8 mouse cellular contexts compared by ENCODE assay signal in genomic region chr7:143053961-143054611, GRCm38 (mm10). TPM values are rescaled to one million over a fixed set of nuclear protein-coding genes. Genes with fewer than 3 reads are reported as not detected.
DNase-seq lines count a peak whose midpoint lies in the region; ATAC-seq and TF ChIP-seq lines count a peak whose summit lies in the region.

No protein-coding gene starts in this region.

- TF ChIP-seq POLR2A in bone marrow macrophage, adult 2 months (IDR thresholded peaks at IDR 0.05; ENCODE audit: borderline replicate concordance, low read depth, low read length), result no peak

- H3K27ac ChIP-seq in heart, embryonic 12.5 days (ENCODE audit: poor library complexity, severe bottlenecking), result peak overlapping the region; percentile 96
- peak overlapping the region; percentile 9; the same call in 1 of the 2 replicates for H3K27ac ChIP-seq in bone marrow macrophage, adult 2 months (ENCODE audit: insufficient read depth, low read depth, low read length)
- peak overlapping the region; percentile 86; the same call in 1 of the 2 replicates for H3K27ac ChIP-seq in hindbrain, embryonic 15.5 days (replicated peaks)
- peak overlapping the region; percentile 96 for H3K27ac ChIP-seq in midbrain, embryonic 10.5 days (replicated peaks)

- H3K9ac ChIP-seq in heart, embryonic 12.5 days, result peak overlapping the region; percentile 97
- H3K9ac ChIP-seq in hindbrain, embryonic 15.5 days, result peak overlapping the region; percentile 95

- H3K4me2 ChIP-seq in heart, embryonic 12.5 days, result peak overlapping the region; percentile 95
- peak overlapping the region; percentile 71 for H3K4me2 ChIP-seq in hindbrain, embryonic 15.5 days

- WGBS in heart, embryonic 12.5 days, result 21% methylated on average over 11 of the region's 11 CpGs
- WGBS in hindbrain, embryonic 15.5 days, result 59% methylated on average over 11 of the region's 11 CpGs
- 76% methylated on average over 11 of the region's 11 CpGs for WGBS in midbrain, embryonic 10.5 days

- ATAC-seq in heart, embryonic 12.5 days (ENCODE audit: insufficient number of reproducible peaks, low FRiP score), result no peak
- peak; percentile 46; the same call in 1 of the 2 replicates for ATAC-seq in hindbrain, embryonic 15.5 days (ENCODE audit: low FRiP score, low read depth)

- no peak for TF ChIP-seq CTCF in bone marrow macrophage, adult 2 months (IDR thresholded peaks at IDR 0.05; ENCODE audit: low read depth, low read length)

- H3K27me3 ChIP-seq in heart, embryonic 12.5 days (replicated peaks), result no peaks in the 10 kb centered on the region
- no peaks in the 10 kb centered on the region for H3K27me3 ChIP-seq in hindbrain, embryonic 15.5 days
- no peaks in the 10 kb centered on the region for H3K27me3 ChIP-seq in midbrain, embryonic 10.5 days (ENCODE audit: low read depth, poor library complexity, severe bottlenecking)

- H3K36me3 ChIP-seq in heart, embryonic 12.5 days, result peaks cover 18% of the 10 kb centered on the region; the same call in 1 of the 2 replicates
- H3K36me3 ChIP-seq in hindbrain, embryonic 15.5 days, result no peaks in the 10 kb centered on the region
- H3K36me3 ChIP-seq in midbrain, embryonic 10.5 days, result peaks cover 41% of the 10 kb centered on the region

- DNase-seq in heart, postnatal 25 days (ENCODE audit: low spot score), result no peak
- no peak for DNase-seq in midbrain, embryonic 10.5 days (ENCODE audit: low spot score)
- DNase-seq in retina, embryonic 14.5 days (ENCODE audit: low spot score), result no peak
- no peak for DNase-seq in T-cell, adult 2 months (ENCODE audit: low spot score)
- DNase-seq in urinary bladder, adult 2 months (ENCODE audit: low spot score), result no peak

- H3K4me3 ChIP-seq in heart, embryonic 12.5 days, result peak overlapping the region; percentile 83
- peak overlapping the region; percentile 63 for H3K4me3 ChIP-seq in bone marrow macrophage, adult 2 months (ENCODE audit: insufficient read depth, low read length)
- peak overlapping the region; percentile 90 for H3K4me3 ChIP-seq in hindbrain, embryonic 15.5 days
- H3K4me3 ChIP-seq in midbrain, embryonic 10.5 days, result peak overlapping the region; percentile 95

- no peaks in the 10 kb centered on the region for H3K9me3 ChIP-seq in heart, embryonic 12.5 days (replicated peaks)
- no peaks in the 10 kb centered on the region for H3K9me3 ChIP-seq in hindbrain, embryonic 15.5 days
- H3K9me3 ChIP-seq in midbrain, embryonic 10.5 days (replicated peaks), result no peaks in the 10 kb centered on the region

- peaks cover 77% of the 10 kb centered on the region for H3K4me1 ChIP-seq in heart, embryonic 12.5 days (replicated peaks)
- H3K4me1 ChIP-seq in bone marrow macrophage, adult 2 months (ENCODE audit: control insufficient read depth, insufficient read depth, low read length), result peaks cover 55% of the 10 kb centered on the region
- H3K4me1 ChIP-seq in hindbrain, embryonic 15.5 days (replicated peaks), result peaks cover 65% of the 10 kb centered on the region
- peaks cover 43% of the 10 kb centered on the region for H3K4me1 ChIP-seq in midbrain, embryonic 10.5 days

- intact Hi-C loops in heart, postnatal 25 days (cut with DNase I), result loop anchor here (1.0 kb wide), 1 partner anchor 46 kb away; no protein-coding TSS in a partner anchor

RNA-seq across cellular contexts. Expression of gene Cd81, which starts 1.5 kb away (rescaled TPM):
- 701 and 712 TPM in 2 replicates for polyA plus RNA-seq in heart, embryonic 12.5 days (2016; fragmentation: Nextera tagmentation; extraction: Ambion mirVana)
- 100 to 1,000 TPM; 424 to 455 TPM for total RNA-seq in heart, postnatal 25 days (2021)
- 314 and 321 TPM in 2 replicates for polyA plus RNA-seq in bone marrow macrophage, adult 2 months (2012; ENCODE audit: insufficient read depth, insufficient read length, missing spikeins)
- 439 and 445 TPM in 2 replicates for polyA plus RNA-seq in hindbrain, embryonic 15.5 days (2015; fragmentation: Nextera tagmentation; extraction: Ambion mirVana)
- 267 and 279 TPM in 2 replicates for polyA plus RNA-seq in midbrain, embryonic 10.5 days (2016; fragmentation: Nextera tagmentation; extraction: Ambion mirVana)
- 591 and 684 TPM in 2 replicates for polyA plus RNA-seq in urinary bladder, adult 2 months (2012; rRNA removed)

RNA-seq across cellular contexts. Expression of gene Tssc4, which starts 15.0 kb away (rescaled TPM):
- 57.1 and 61.7 TPM in 2 replicates for polyA plus RNA-seq in heart, embryonic 12.5 days (2016; fragmentation: Nextera tagmentation; extraction: Ambion mirVana)
- 10 to 100 TPM; 13.8 to 19.6 TPM for total RNA-seq in heart, postnatal 25 days (2021)
- polyA plus RNA-seq in bone marrow macrophage, adult 2 months (2012; ENCODE audit: insufficient read depth, insufficient read length, missing spikeins), result 17.5 and 23.0 TPM in 2 replicates
- 94.1 and 99.2 TPM in 2 replicates for polyA plus RNA-seq in hindbrain, embryonic 15.5 days (2015; fragmentation: Nextera tagmentation; extraction: Ambion mirVana)
- polyA plus RNA-seq in midbrain, embryonic 10.5 days (2016; fragmentation: Nextera tagmentation; extraction: Ambion mirVana), result 136 and 142 TPM in 2 replicates
- 44.7 and 57.5 TPM in 2 replicates for polyA plus RNA-seq in urinary bladder, adult 2 months (2012; rRNA removed)

RNA-seq across cellular contexts. Expression of gene Trpm5, which starts 40.4 kb away (rescaled TPM):
- 3.8 and 4.3 TPM in 2 replicates for polyA plus RNA-seq in heart, embryonic 12.5 days (2016; fragmentation: Nextera tagmentation; extraction: Ambion mirVana)
- not detected for total RNA-seq in heart, postnatal 25 days (2021)
- polyA plus RNA-seq in bone marrow macrophage, adult 2 months (2012; ENCODE audit: insufficient read depth, insufficient read length, missing spikeins), result not detected in 2 replicates
- 1.8 and 2.7 TPM in 2 replicates for polyA plus RNA-seq in hindbrain, embryonic 15.5 days (2015; fragmentation: Nextera tagmentation; extraction: Ambion mirVana)
- 0.62 and 0.93 TPM in 2 replicates for polyA plus RNA-seq in midbrain, embryonic 10.5 days (2016; fragmentation: Nextera tagmentation; extraction: Ambion mirVana)
- 0.21 and 0.29 TPM in 2 replicates for polyA plus RNA-seq in urinary bladder, adult 2 months (2012; rRNA removed)

RNA-seq across cellular contexts. Expression of gene Tspan32, which starts 49.2 kb away (rescaled TPM):
- 7.0 and 7.7 TPM in 2 replicates for polyA plus RNA-seq in heart, embryonic 12.5 days (2016; fragmentation: Nextera tagmentation; extraction: Ambion mirVana)
- total RNA-seq in heart, postnatal 25 days (2021), result 1 to 10 TPM in 1 of 2 experiments, under 1 TPM in 1; 0.34 to 1.5 TPM
- polyA plus RNA-seq in bone marrow macrophage, adult 2 months (2012; ENCODE audit: insufficient read depth, insufficient read length, missing spikeins), result 23.9 and 25.7 TPM in 2 replicates
- polyA plus RNA-seq in hindbrain, embryonic 15.5 days (2015; fragmentation: Nextera tagmentation; extraction: Ambion mirVana), result 0.31 and 1.00 TPM in 2 replicates
- 4.7 and 6.0 TPM in 2 replicates for polyA plus RNA-seq in midbrain, embryonic 10.5 days (2016; fragmentation: Nextera tagmentation; extraction: Ambion mirVana)
- 1.9 and 2.8 TPM in 2 replicates for polyA plus RNA-seq in urinary bladder, adult 2 months (2012; rRNA removed)

RNA-seq across cellular contexts. Expression of gene Kcnq1, which starts 52.1 kb away (rescaled TPM):
- polyA plus RNA-seq in heart, embryonic 12.5 days (2016; fragmentation: Nextera tagmentation; extraction: Ambion mirVana), result 12.9 and 15.8 TPM in 2 replicates
- total RNA-seq in heart, postnatal 25 days (2021), result 10 to 100 TPM; 37.4 to 37.7 TPM
- polyA plus RNA-seq in bone marrow macrophage, adult 2 months (2012; ENCODE audit: insufficient read depth, insufficient read length, missing spikeins), result not detected in 2 replicates
- 1.1 and 1.5 TPM in 2 replicates for polyA plus RNA-seq in hindbrain, embryonic 15.5 days (2015; fragmentation: Nextera tagmentation; extraction: Ambion mirVana)
- polyA plus RNA-seq in midbrain, embryonic 10.5 days (2016; fragmentation: Nextera tagmentation; extraction: Ambion mirVana), result 0.69 and 1.1 TPM in 2 replicates
- 1.0 and 1.5 TPM in 2 replicates for polyA plus RNA-seq in urinary bladder, adult 2 months (2012; rRNA removed)

Comparison
In these comparisons a context has a peak if more than half of its experiments do, and no peak if none do; other contexts are left out.
1. H3K27ac ChIP-seq: peak in every context shown above with its lines; median percentile 96 in heart, embryonic 12.5 days; 96 in midbrain, embryonic 10.5 days; 86 in hindbrain, embryonic 15.5 days; 9 in bone marrow macrophage, adult 2 months.